9 mouse cellular contexts compared by ENCODE assay signal in genomic region chr4:149424755-149425154, GRCm38 (mm10). TPM values are rescaled to one million over a fixed set of nuclear protein-coding genes. Genes with fewer than 3 reads are reported as not detected.
DNase-seq lines count a peak whose midpoint lies in the region; ATAC-seq and TF ChIP-seq lines count a peak whose summit lies in the region.
"Had no signal": no experiment of that assay in that cellular context is flagged by ENCODE, and none has a peak within 500 bp of the region (broad histone marks: within the 10 kb centered on the region; RNA-seq: fewer than 3 reads in every experiment).

No protein-coding gene starts in this region.

- peak overlapping the region; percentile 39 for H3K9ac ChIP-seq in embryonic facial prominence, embryonic 11.5 days (replicated peaks; ENCODE audit: low read length)
- peak overlapping the region; percentile 18 for H3K9ac ChIP-seq in intestine, embryonic 15.5 days

- no peak for ATAC-seq in embryonic facial prominence, embryonic 11.5 days (replicated peaks; ENCODE audit: insufficient number of reproducible peaks, low FRiP score, low TSS enrichment, low read depth)
- ATAC-seq in intestine, embryonic 15.5 days, result no peak

- peak overlapping the region; percentile 74 for H3K4me2 ChIP-seq in embryonic facial prominence, embryonic 11.5 days (ENCODE audit: low read depth, low read length)
- H3K4me2 ChIP-seq in intestine, embryonic 15.5 days (replicated peaks), result peak overlapping the region; percentile 71
- H3K4me2 ChIP-seq in myocyte (ENCODE audit: low read depth), result peak overlapping the region; percentile 87

- no peaks in the 10 kb centered on the region for H3K9me3 ChIP-seq in embryonic facial prominence, embryonic 11.5 days (replicated peaks; ENCODE audit: control insufficient read depth, low read length)
- H3K9me3 ChIP-seq in intestine, embryonic 15.5 days, result no peaks in the 10 kb centered on the region

- no peaks in the 10 kb centered on the region for H3K36me3 ChIP-seq in embryonic facial prominence, embryonic 11.5 days (replicated peaks; ENCODE audit: control insufficient read depth, insufficient read depth, low read depth, low read length)
- no peaks in the 10 kb centered on the region for H3K36me3 ChIP-seq in intestine, embryonic 15.5 days
- no peaks in the 10 kb centered on the region for H3K36me3 ChIP-seq in myocyte (ENCODE audit: control insufficient read depth, insufficient read depth)

- TF ChIP-seq POLR2A in myocyte (IDR thresholded peaks at IDR 0.05; ENCODE audit: insufficient read length, low read depth), result no peak

- H3ac ChIP-seq in myocyte (ENCODE audit: control insufficient read depth, insufficient read length), result no peak overlapping the region

- TF ChIP-seq CTCF in layer of hippocampus, adult 2 months (conservative IDR thresholded peaks at IDR 0.05), result no peak

- under 1% methylated on average over 9 of the region's 9 CpGs for WGBS in embryonic facial prominence, embryonic 11.5 days
- WGBS in intestine, embryonic 15.5 days, result 2% methylated on average over 9 of the region's 9 CpGs

- peak overlapping the region; percentile 88 for H3K4me3 ChIP-seq in layer of hippocampus, adult 2 months
- H3K4me3 ChIP-seq in embryonic facial prominence, embryonic 11.5 days (ENCODE audit: low read depth, low read length), result peak overlapping the region; percentile 92
- H3K4me3 ChIP-seq in intestine, embryonic 15.5 days (replicated peaks), result peak overlapping the region; percentile 88
- peak overlapping the region; percentile 94 for H3K4me3 ChIP-seq in myocyte

- H3K79me2 ChIP-seq in myocyte (ENCODE audit: control insufficient read depth, insufficient read depth), result peaks cover 62% of the 10 kb centered on the region

- DNase-seq in layer of hippocampus, adult 2 months (ENCODE audit: low spot score in 2 of 2), result no peak
- no peak for DNase-seq in layer of hippocampus, adult 8-10 months (ENCODE audit: low spot score in 2 of 2)
- peak; percentile 54 for DNase-seq in embryonic facial prominence, embryonic 11.5 days (ENCODE audit: low spot score)
- no peak for DNase-seq in layer of hippocampus, adult 11-12 months (ENCODE audit: low spot score)
- DNase-seq in layer of hippocampus, postnatal 25 days (ENCODE audit: extremely low spot score in 1 of 2, low spot score in 1 of 2), result no peak
- DNase-seq in urinary bladder, postnatal 36 days (ENCODE audit: low spot score in 2 of 2), result no peak

- H3K27ac ChIP-seq in layer of hippocampus, adult 2 months, result peak overlapping the region; percentile 96
- H3K27ac ChIP-seq in embryonic facial prominence, embryonic 11.5 days (replicated peaks; ENCODE audit: low read depth, low read length), result no peak overlapping the region
- H3K27ac ChIP-seq in intestine, embryonic 15.5 days, result no peak overlapping the region

- no peaks in the 10 kb centered on the region for H3K4me1 ChIP-seq in embryonic facial prominence, embryonic 11.5 days (ENCODE audit: control insufficient read depth, insufficient read depth, low read length)
- H3K4me1 ChIP-seq in intestine, embryonic 15.5 days (replicated peaks), result peaks cover 4% of the 10 kb centered on the region; the same call in 1 of the 2 replicates

- no peaks in the 10 kb centered on the region for H3K27me3 ChIP-seq in embryonic facial prominence, embryonic 11.5 days (ENCODE audit: control insufficient read depth, insufficient read depth, low read length)
- no peaks in the 10 kb centered on the region for H3K27me3 ChIP-seq in intestine, embryonic 15.5 days (replicated peaks)
- H3K27me3 ChIP-seq in myocyte (ENCODE audit: control insufficient read depth, insufficient read depth, insufficient read length), result no peaks in the 10 kb centered on the region

TF ChIP-seq in myocyte, 11 proteins besides CTCF, POLR2A, EP300 and RAD21:
- no peak for TF ChIP-seq E2F4 (IDR thresholded peaks at IDR 0.05; ENCODE audit: insufficient read depth)
- TF ChIP-seq CEBPB (IDR thresholded peaks at IDR 0.05; ENCODE audit: insufficient read depth, poor library complexity, severe bottlenecking), result no peak
- TF ChIP-seq MYOG (IDR thresholded peaks at IDR 0.05; ENCODE audit: control insufficient read depth in 1 of 3, insufficient read depth in 1 of 3, insufficient read length in 2 of 3, low read depth in 2 of 3), result no peak
- no peak for TF ChIP-seq REST (IDR thresholded peaks at IDR 0.05; ENCODE audit: insufficient read depth, insufficient read length)
- TF ChIP-seq SRF (IDR thresholded peaks at IDR 0.05; ENCODE audit: control insufficient read depth, insufficient read length, low read depth), result no peak
- no peak for TF ChIP-seq MYOD1 (IDR thresholded peaks at IDR 0.05; ENCODE audit: control insufficient read depth in 1 of 3, insufficient read length in 2 of 3, low read depth in 2 of 3)
- TF ChIP-seq MAX (IDR thresholded peaks at IDR 0.05; ENCODE audit: low read depth), result no peak
- TF ChIP-seq POLR2AphosphoS2 (IDR thresholded peaks at IDR 0.05; ENCODE audit: insufficient read length, low read depth), result no peak
- no peak for TF ChIP-seq TCF3 (IDR thresholded peaks at IDR 0.05; ENCODE audit: insufficient read length, low read depth)
- TF ChIP-seq TCF12 (IDR thresholded peaks at IDR 0.05; ENCODE audit: insufficient read depth, poor library complexity, severe bottlenecking), result no peak
- TF ChIP-seq USF1 (IDR thresholded peaks at IDR 0.05; ENCODE audit: low read depth), result no peak

RNA-seq across cellular contexts. Expression of gene Ube4b, which starts 1.8 kb away (rescaled TPM):
- total RNA-seq in layer of hippocampus, adult 2 months (2021), result 100 to 1,000 TPM; 105 to 107 TPM
- total RNA-seq in layer of hippocampus, adult 8-10 months (2022), result 100 to 1,000 TPM in 2 of 4 experiments, 10 to 100 TPM in 2; 91.3 to 108 (median 97.6) TPM
- polyA plus RNA-seq in embryonic facial prominence, embryonic 11.5 days (2014; fragmentation: Nextera tagmentation; extraction: Ambion mirVana), result 54.2 and 54.5 TPM in 2 replicates
- polyA plus RNA-seq in intestine, embryonic 15.5 days (2015; fragmentation: Nextera tagmentation; extraction: Ambion mirVana), result 34.3 and 39.0 TPM in 2 replicates
- 57.4 TPM for polyA plus RNA-seq in myocyte (2012; fragmentation: generic; extraction: Trizol)
- total RNA-seq in layer of hippocampus, postnatal 25 days (2021), result 100 to 1,000 TPM in 1 of 2 experiments, 10 to 100 TPM in 1; 92.8 to 113 TPM

RNA-seq across cellular contexts. Expression of gene Rbp7, which starts 30.0 kb away (rescaled TPM):
- not detected for total RNA-seq in layer of hippocampus, adult 2 months (2021)
- not detected for total RNA-seq in layer of hippocampus, adult 8-10 months (2022)
- polyA plus RNA-seq in embryonic facial prominence, embryonic 11.5 days (2014; fragmentation: Nextera tagmentation; extraction: Ambion mirVana), result not detected in 2 replicates
- polyA plus RNA-seq in intestine, embryonic 15.5 days (2015; fragmentation: Nextera tagmentation; extraction: Ambion mirVana), result 1.6 and 1.8 TPM in 2 replicates
- not detected for polyA plus RNA-seq in myocyte (2012; fragmentation: generic; extraction: Trizol)
- not detected for total RNA-seq in layer of hippocampus, postnatal 25 days (2021)

RNA-seq across cellular contexts. Expression of gene Tmem274, which starts 52.4 kb away (rescaled TPM):
- not detected for total RNA-seq in layer of hippocampus, adult 2 months (2021)
- not detected for total RNA-seq in layer of hippocampus, adult 8-10 months (2022)
- not detected in 2 replicates for polyA plus RNA-seq in embryonic facial prominence, embryonic 11.5 days (2014; fragmentation: Nextera tagmentation; extraction: Ambion mirVana)
- 0.38 TPM in 1 of 2 replicates, not detected in the other for polyA plus RNA-seq in intestine, embryonic 15.5 days (2015; fragmentation: Nextera tagmentation; extraction: Ambion mirVana)
- not detected for polyA plus RNA-seq in myocyte (2012; fragmentation: generic; extraction: Trizol)
- total RNA-seq in layer of hippocampus, postnatal 25 days (2021), result not detected
- polyA plus RNA-seq: small intestine, adult 2 months had no signal
